Mouse (Mus musculus): ENCODE data around the gene Dnah9. TPM values are rescaled to one million over a fixed set of nuclear protein-coding genes. Genes with fewer than 3 reads are reported as not detected.
A peak's percentile ranks its signal among the peaks of the same experiment; 100 is the strongest.

Dnah9 gene
- polyA plus RNA-seq, 1 experiment from 2014 or later = 2.6 TPM

DNA sequence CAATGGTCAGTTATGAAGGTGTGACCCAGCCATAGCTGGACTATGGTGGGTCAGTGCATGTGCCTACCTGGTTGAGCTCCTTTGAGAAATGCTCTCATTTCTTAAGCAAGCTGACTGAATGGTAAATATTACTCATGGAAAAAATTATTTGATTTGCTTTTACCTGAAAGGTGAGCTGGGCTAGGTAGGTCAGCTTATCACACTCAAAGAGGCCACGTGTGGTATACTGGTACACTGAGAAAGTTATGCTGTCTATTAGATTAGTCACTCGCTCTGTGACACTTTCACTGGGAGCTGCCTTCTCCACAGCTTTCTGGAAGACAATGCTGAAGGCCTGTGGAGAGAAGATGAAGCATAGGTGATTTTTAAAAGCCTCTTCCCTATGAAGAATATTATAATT, 286.9 kb downstream of the Dnah9 start:
- H3K27me3 ChIP-seq (ENCODE audit: control insufficient read depth, insufficient read depth, low read depth, low read length) = no peaks in the 10 kb centered on the region
- no peak overlapping the region for H3K27ac ChIP-seq (ENCODE audit: low read length)
- H3K9ac ChIP-seq (ENCODE audit: low read depth, low read length) = no peak overlapping the region
- H3K4me3 ChIP-seq (ENCODE audit: low read depth, low read length) = no peak overlapping the region
- no peak for ATAC-seq
- H3K9me3 ChIP-seq (replicated peaks; ENCODE audit: control insufficient read depth, low read length, poor library complexity, severe bottlenecking) = no peaks in the 10 kb centered on the region
- 0 out of 2 replicates have a peak, but pooled peaks cover 4% of the 10 kb centered on the region for H3K4me1 ChIP-seq (ENCODE audit: control insufficient read depth, insufficient read depth, low read length)
- H3K36me3 ChIP-seq (ENCODE audit: control insufficient read depth, insufficient read depth, low read length) = no peaks in the 10 kb centered on the region
- 92% methylated on average over 2 of the region's 2 CpGs for WGBS
- no peak overlapping the region for H3K4me2 ChIP-seq (ENCODE audit: low read length)

DNA sequence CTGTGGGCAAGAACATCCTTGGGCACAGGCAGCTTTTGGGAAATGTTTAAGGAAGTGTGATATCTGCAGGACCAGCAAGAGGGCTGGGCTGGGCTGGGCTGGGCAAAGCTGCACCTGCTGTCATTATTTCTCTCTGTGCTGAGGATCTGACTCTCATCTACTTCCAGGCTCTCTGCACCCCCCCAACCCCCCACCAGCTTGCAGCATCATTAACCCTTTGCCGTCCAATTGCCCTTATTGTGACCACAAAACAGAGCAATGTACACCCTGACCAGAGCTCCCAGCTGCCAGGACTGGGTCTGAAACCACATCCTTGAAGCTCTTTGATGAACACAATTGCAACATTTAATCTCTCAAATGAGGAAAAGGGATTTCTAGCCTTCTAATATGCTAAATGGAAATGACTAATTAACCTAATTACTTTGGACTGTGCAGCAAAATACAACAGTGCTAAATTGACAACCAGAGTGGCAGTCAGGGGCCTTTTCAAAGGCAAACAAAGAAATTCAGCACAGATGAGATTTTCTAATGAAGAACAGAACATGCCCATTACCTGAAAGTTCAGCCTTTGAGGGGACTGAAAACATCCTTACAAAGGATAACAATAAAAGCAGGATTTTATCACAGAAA, 291.1 kb downstream of the Dnah9 start:
- no peak overlapping the region for H3K9ac ChIP-seq (ENCODE audit: low read depth, low read length)
- 62% methylated on average over 1 of the region's 1 CpGs for WGBS
- no peak overlapping the region for H3K4me2 ChIP-seq (ENCODE audit: low read length)
- no peaks in the 10 kb centered on the region for H3K27me3 ChIP-seq (ENCODE audit: control insufficient read depth, insufficient read depth, low read depth, low read length)
- no peak overlapping the region for H3K4me3 ChIP-seq (ENCODE audit: low read depth, low read length)
- no peaks in the 10 kb centered on the region for H3K36me3 ChIP-seq (ENCODE audit: control insufficient read depth, insufficient read depth, low read length)
- H3K4me1 ChIP-seq (ENCODE audit: control insufficient read depth, insufficient read depth, low read length) = 0 out of 2 replicates have a peak, but pooled peaks cover 4% of the 10 kb centered on the region
- H3K27ac ChIP-seq (ENCODE audit: low read length) = no peak overlapping the region
- no peak for ATAC-seq
- no peaks in the 10 kb centered on the region for H3K9me3 ChIP-seq (replicated peaks; ENCODE audit: control insufficient read depth, low read length, poor library complexity, severe bottlenecking)

DNA sequence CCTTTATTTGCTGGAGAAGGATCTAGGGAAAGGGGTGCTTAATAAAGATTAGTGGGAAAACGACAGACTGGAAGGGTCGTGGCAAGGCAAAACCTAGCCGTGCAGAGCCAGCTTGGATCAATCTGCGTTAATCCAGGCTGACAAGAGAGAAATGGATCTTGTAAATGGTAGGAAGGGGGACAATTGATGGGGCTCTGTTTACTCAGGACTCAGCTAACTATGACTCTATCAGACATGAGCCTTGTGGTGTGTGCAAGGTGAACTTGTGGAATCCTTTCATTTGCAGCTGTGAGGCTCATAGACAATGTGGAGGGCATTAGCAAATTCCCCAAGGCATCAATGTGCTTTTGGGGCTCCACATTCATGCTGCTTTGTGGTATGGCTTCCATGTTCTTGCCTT, 306.9 kb downstream of the Dnah9 start:
- no peaks in the 10 kb centered on the region for H3K36me3 ChIP-seq (ENCODE audit: control insufficient read depth, insufficient read depth, low read length)
- H3K4me3 ChIP-seq (ENCODE audit: low read depth, low read length) = no peak overlapping the region
- H3K4me1 ChIP-seq (ENCODE audit: control insufficient read depth, insufficient read depth, low read length) = 0 out of 2 replicates have a peak, but pooled peaks cover 3% of the 10 kb centered on the region
- no peaks in the 10 kb centered on the region for H3K9me3 ChIP-seq (replicated peaks; ENCODE audit: control insufficient read depth, low read length, poor library complexity, severe bottlenecking)
- H3K9ac ChIP-seq (ENCODE audit: low read depth, low read length) = no peak overlapping the region
- WGBS = 13% methylated on average over 4 of the region's 4 CpGs
- ATAC-seq = no peak
- H3K4me2 ChIP-seq (ENCODE audit: low read length) = no peak overlapping the region
- H3K27me3 ChIP-seq (ENCODE audit: control insufficient read depth, insufficient read depth, low read depth, low read length) = no peaks in the 10 kb centered on the region
- no peak overlapping the region for H3K27ac ChIP-seq (ENCODE audit: low read length)

DNA sequence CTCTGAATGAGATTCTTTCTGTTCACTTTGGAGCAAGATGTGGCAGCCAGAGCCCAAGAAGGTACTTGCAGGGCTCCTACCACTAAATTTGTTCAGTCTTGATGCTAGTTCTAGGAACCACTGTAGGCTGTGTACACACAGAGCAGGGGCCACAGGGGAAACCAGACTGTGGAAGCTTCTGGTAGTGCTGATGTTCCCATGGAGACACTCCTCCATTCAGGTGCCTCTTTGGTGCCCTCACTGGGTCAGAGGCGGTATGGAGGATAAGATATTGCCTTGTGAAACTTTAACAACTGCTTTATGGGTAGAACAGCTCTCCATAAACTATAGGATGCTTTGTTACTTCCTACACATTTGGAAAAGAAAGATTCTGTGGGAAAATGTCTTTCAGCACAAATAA, 316.3 kb downstream of the Dnah9 start:
- no peak overlapping the region for H3K4me3 ChIP-seq (ENCODE audit: low read depth, low read length)
- H3K27me3 ChIP-seq (ENCODE audit: control insufficient read depth, insufficient read depth, low read depth, low read length) = no peaks in the 10 kb centered on the region
- H3K4me2 ChIP-seq (ENCODE audit: low read length) = no peak overlapping the region
- H3K4me1 ChIP-seq (ENCODE audit: control insufficient read depth, insufficient read depth, low read length) = no peaks in the 10 kb centered on the region
- H3K36me3 ChIP-seq (ENCODE audit: control insufficient read depth, insufficient read depth, low read length) = no peaks in the 10 kb centered on the region
- H3K9me3 ChIP-seq (replicated peaks; ENCODE audit: control insufficient read depth, low read length, poor library complexity, severe bottlenecking) = no peaks in the 10 kb centered on the region
- ATAC-seq = no peak
- WGBS = 7% methylated on average over 1 of the region's 1 CpGs
- H3K9ac ChIP-seq (ENCODE audit: low read depth, low read length) = no peak overlapping the region
- no peak overlapping the region for H3K27ac ChIP-seq (ENCODE audit: low read length)

DNA sequence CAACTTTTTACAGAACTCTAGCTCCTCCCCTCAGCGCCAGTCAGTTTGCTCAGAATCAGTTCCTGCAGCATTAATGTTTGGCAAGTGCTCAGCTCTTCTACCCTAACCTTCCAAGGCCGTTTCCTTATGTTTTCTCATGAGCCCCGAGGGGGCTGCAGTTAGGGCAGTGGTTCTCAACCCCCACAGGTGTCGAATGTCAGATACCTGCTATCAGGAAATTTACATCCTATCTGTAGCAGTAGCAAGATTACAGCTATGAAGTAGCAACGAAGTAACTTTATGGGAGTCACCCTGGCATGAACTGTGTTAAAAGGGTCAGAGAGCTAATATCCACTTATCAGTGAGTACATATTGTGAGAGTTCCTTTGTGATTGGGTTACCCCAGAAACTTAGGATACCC, 321.9 kb downstream of the Dnah9 start:
- Histone ChIP-seq H3K9me3 (replicated peaks; ENCODE audit: control insufficient read depth, low read length, poor library complexity, severe bottlenecking) (no peaks in the 10 kb centered on the region), H3K4me2 (ENCODE audit: low read length) (no peak overlapping the region), H3K27me3 (ENCODE audit: control insufficient read depth, insufficient read depth, low read depth, low read length) (no peaks in the 10 kb centered on the region), H3K4me3 (ENCODE audit: low read depth, low read length) (no peak overlapping the region), H3K36me3 (ENCODE audit: control insufficient read depth, insufficient read depth, low read length) (no peaks in the 10 kb centered on the region), H3K9ac (ENCODE audit: low read depth, low read length) (no peak overlapping the region), H3K27ac (ENCODE audit: low read length) (no peak overlapping the region), H3K4me1 (ENCODE audit: control insufficient read depth, insufficient read depth, low read length) (no peaks in the 10 kb centered on the region)
- no peak for ATAC-seq
- WGBS = 90% methylated on average over 5 of the region's 5 CpGs

DNA sequence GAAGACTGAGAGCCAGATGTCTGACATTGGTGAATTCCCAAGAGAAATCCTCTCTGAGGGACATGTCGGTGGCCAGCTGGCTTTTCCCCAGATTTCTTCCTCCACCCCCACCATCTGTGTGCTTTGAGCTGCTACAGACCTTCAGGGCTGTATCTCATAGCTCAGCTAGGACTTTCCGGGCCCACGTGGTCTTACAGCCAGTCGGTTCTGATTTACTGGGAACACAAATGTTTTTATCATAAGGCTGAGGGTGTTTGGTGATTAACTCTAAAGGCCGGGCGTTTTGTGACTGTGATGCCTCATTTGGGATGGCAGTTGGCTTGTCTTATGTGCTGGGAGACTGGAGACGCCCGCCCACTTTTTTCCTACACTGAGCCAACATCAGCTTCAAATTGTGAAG, 329.4 kb downstream of the Dnah9 start:
- Histone ChIP-seq H3K27me3 (ENCODE audit: control insufficient read depth, insufficient read depth, low read depth, low read length) (no peaks in the 10 kb centered on the region), H3K27ac (ENCODE audit: low read length) (no peak overlapping the region), H3K9me3 (replicated peaks; ENCODE audit: control insufficient read depth, low read length, poor library complexity, severe bottlenecking) (no peaks in the 10 kb centered on the region), H3K4me2 (ENCODE audit: low read length) (no peak overlapping the region), H3K9ac (ENCODE audit: low read depth, low read length) (no peak overlapping the region), H3K36me3 (ENCODE audit: control insufficient read depth, insufficient read depth, low read length) (no peaks in the 10 kb centered on the region), H3K4me3 (ENCODE audit: low read depth, low read length) (no peak overlapping the region), H3K4me1 (ENCODE audit: control insufficient read depth, insufficient read depth, low read length) (no peaks in the 10 kb centered on the region)
- no peak for ATAC-seq
- 80% methylated on average over 8 of the region's 8 CpGs for WGBS

DNA sequence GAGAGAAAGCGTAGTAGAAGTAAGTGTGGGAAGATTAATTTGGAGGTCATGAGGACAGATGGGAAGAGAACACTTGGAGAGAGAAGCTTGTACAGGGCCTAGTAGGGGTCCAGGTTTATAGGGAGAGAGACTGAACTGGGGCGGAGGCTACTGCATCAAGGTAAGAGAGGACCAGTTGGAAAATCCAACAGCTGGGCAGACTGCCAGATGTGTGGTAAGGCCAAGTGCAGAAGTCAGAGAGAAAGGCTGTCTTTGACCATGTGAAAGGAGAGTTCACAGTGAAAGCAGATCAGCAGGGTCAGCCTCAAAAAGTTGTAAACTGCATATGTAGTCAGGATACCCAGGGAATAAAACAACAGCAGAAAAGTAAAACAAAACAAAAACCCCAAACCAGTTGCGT, 343.8 kb downstream of the Dnah9 start:
- Histone ChIP-seq H3K36me3 (ENCODE audit: control insufficient read depth, insufficient read depth, low read length) (peaks cover 12% of the 10 kb centered on the region), H3K4me1 (ENCODE audit: control insufficient read depth, insufficient read depth, low read length) (no peaks in the 10 kb centered on the region), H3K4me2 (ENCODE audit: low read length) (no peak overlapping the region), H3K27ac (ENCODE audit: low read length) (no peak overlapping the region), H3K9me3 (replicated peaks; ENCODE audit: control insufficient read depth, low read length, poor library complexity, severe bottlenecking) (no peaks in the 10 kb centered on the region), H3K4me3 (ENCODE audit: low read depth, low read length) (no peak overlapping the region), H3K9ac (ENCODE audit: low read depth, low read length) (no peak overlapping the region), H3K27me3 (ENCODE audit: control insufficient read depth, insufficient read depth, low read depth, low read length) (no peaks in the 10 kb centered on the region)
- no peak for ATAC-seq
- WGBS = 95% methylated on average over 3 of the region's 3 CpGs

DNA sequence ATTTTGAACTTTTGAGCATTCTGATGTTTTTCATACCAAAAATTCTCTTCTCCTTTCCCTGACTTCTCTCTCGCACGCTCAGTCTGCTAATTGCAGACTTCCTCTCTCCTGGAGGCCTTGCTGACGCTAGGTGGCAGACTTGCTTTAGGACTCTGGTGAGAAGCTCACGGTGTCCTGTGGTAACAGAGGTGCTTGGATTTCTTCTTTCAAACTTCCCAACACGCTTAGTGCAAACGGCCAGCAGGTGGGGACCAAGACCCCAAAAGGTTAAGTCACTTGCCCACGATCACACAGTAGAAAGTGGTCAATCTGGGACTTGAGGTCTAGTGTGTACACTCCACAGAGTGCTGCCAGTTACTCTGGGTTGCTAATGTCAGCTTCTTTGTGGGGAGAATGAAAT, 347.5 kb downstream of the Dnah9 start:
- Histone ChIP-seq H3K9ac (ENCODE audit: low read depth, low read length) (no peak overlapping the region), H3K27ac (ENCODE audit: low read length) (no peak overlapping the region), H3K9me3 (replicated peaks; ENCODE audit: control insufficient read depth, low read length, poor library complexity, severe bottlenecking) (no peaks in the 10 kb centered on the region), H3K4me2 (ENCODE audit: low read length) (no peak overlapping the region), H3K36me3 (ENCODE audit: control insufficient read depth, insufficient read depth, low read length) (peaks cover 2% of the 10 kb centered on the region), H3K4me3 (ENCODE audit: low read depth, low read length) (no peak overlapping the region), H3K4me1 (ENCODE audit: control insufficient read depth, insufficient read depth, low read length) (no peaks in the 10 kb centered on the region), H3K27me3 (ENCODE audit: control insufficient read depth, insufficient read depth, low read depth, low read length) (no peaks in the 10 kb centered on the region)
- ATAC-seq = peak; percentile 87
- 8% methylated on average over 7 of the region's 7 CpGs for whole genome bisulfite sequencing

DNA sequence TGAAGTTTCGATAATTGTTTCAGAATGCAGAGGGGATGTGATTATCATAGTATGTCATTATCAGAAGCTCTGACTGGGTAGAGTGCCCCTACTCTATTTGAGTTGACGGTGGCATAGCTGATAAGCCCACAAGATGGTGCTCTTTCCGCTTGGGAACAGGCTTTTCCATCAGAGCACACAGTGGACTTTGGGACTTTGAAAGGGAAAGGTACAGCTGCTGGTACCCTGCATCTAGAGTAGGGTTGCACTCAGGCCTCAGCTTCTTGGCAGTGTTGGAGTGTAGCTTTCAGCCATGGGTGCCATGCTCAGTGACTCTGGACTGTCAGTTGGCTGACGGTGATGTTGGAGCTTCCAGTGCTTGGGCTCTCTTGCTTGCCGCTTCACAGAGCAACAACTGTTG, 348.1 kb downstream of the Dnah9 start:
- Histone ChIP-seq H3K9ac (ENCODE audit: low read depth, low read length) (no peak overlapping the region), H3K4me1 (ENCODE audit: control insufficient read depth, insufficient read depth, low read length) (no peaks in the 10 kb centered on the region), H3K9me3 (replicated peaks; ENCODE audit: control insufficient read depth, low read length, poor library complexity, severe bottlenecking) (no peaks in the 10 kb centered on the region), H3K27ac (ENCODE audit: low read length) (no peak overlapping the region), H3K27me3 (ENCODE audit: control insufficient read depth, insufficient read depth, low read depth, low read length) (no peaks in the 10 kb centered on the region), H3K4me2 (ENCODE audit: low read length) (no peak overlapping the region), H3K4me3 (ENCODE audit: low read depth, low read length) (no peak overlapping the region), H3K36me3 (ENCODE audit: control insufficient read depth, insufficient read depth, low read length) (peaks cover 2% of the 10 kb centered on the region)
- 65% methylated on average over 5 of the region's 5 CpGs for WGBS
- ATAC-seq = peak; percentile 54; the same call in 1 of the 2 replicates
